Mouse (Mus musculus) hematopoietic stem cell, adult 5-6 weeks (primary cell): ENCODE results near the gene Mob3b. TPM values are rescaled to one million over a fixed set of nuclear protein-coding genes. Genes with fewer than 3 reads are reported as not detected.
A peak's percentile ranks its signal among the peaks of the same experiment; 100 is the strongest.

Experiments used
- ATAC-seq, 2 experiments: fragments of 125-278 bp in 1 of 2; replicated peaks in 1 of 2; 2 replicates each; pipeline ENCODE4 v1.8.0; 2016 to 2017; ENCODE audit warnings: inconsistent platforms in 2 of 2, mild to moderate bottlenecking in 2 of 2, moderate number of reproducible peaks in 2 of 2, low read depth in 1 of 2, moderate TSS enrichment in 1 of 2; ENCODE audit not compliant: low FRiP score in 2 of 2, poor library complexity in 2 of 2, severe bottlenecking in 2 of 2, insufficient read depth in 1 of 2, low TSS enrichment in 1 of 2
- total RNA-seq: library from RNA; stranded (forward); fragments of 172-1452, 232-1000 nt; gene quantifications from 2 replicates; pipeline ENCODE4 v1.2.3, GENCODE M21; 2017

The Mob3b gene
- total RNA-seq, 1 experiment from 2014 or later, result 2.9 TPM

GRCm38 (mm10) chr4:35004473-35004872, 152.8 kb downstream of the Mob3b start:
- peak; percentile 51 to 68; a peak in 2 of 4 replicates for ATAC-seq

- ATAC-seq, result no peak
Observed at GRCm38 (mm10) chr4:35003550-35004326, 153.5 kb downstream of the Mob3b start.

- ATAC-seq, result no peak
Observed at GRCm38 (mm10) chr4:34996616-34997015, 160.7 kb downstream of the Mob3b start.

GRCm38 (mm10) chr4:34993639-34993975, 163.7 kb downstream of the Mob3b start:
- no peak for ATAC-seq

GRCm38 (mm10) chr4:34992866-34993638, 164.2 kb downstream of the Mob3b start:
- ATAC-seq, result no peak

GRCm38 (mm10) chr4:34991891-34992865, 165.1 kb downstream of the Mob3b start:
- no peak for ATAC-seq

- ATAC-seq, result no peak
Observed at GRCm38 (mm10) chr4:34991116-34991515, 166.2 kb downstream of the Mob3b start.

DNA sequence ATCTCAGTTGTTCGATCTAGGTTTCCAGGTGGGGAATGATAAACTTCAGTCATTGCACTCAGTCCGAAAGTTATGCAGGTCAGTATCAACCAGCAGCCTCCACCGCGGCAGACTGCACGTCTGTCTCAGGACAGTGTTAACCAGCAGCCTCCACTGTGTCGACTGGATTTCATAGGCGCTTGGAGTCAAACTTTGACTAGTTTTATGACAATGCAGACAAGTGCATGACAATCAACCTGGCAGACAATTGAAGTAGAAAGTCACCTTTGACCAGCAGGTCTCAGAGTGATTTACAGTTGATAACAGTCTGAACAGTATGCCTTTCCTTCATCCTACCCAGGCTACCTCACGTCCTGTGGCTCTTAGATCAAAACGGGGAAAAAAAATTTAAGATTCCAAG, 166.6 kb downstream of the Mob3b start:
- no peak for ATAC-seq

GRCm38 (mm10) chr4:34987568-34987967, 169.7 kb downstream of the Mob3b start:
- ATAC-seq, result no peak

DNA sequence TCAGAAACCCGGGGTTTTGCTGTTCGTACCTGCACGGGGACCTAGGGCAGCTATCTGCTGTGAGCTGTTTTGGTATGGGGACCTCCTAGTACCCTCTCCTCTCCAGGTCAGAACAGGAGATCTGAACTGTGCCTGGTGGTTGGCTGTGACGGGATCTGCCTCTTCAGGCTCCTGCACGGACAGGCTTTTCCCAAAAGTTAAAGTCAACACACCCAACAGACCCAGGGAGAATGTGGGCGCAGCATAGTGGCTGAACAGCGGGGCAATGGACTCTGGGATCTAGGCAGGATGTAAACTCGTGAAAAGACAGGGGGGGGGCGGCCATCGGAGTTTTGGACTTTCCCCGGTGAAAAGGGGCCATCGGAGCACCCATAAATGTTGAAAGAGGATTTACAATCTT, 170.2 kb downstream of the Mob3b start:
- ATAC-seq, result no peak

GRCm38 (mm10) chr4:34986647-34987046, 170.6 kb downstream of the Mob3b start:
- ATAC-seq, result no peak

GRCm38 (mm10) chr4:34984377-34984776, 172.9 kb downstream of the Mob3b start:
- no peak for ATAC-seq

GRCm38 (mm10) chr4:34983511-34983910, 173.8 kb downstream of the Mob3b start:
- no peak for ATAC-seq

DNA sequence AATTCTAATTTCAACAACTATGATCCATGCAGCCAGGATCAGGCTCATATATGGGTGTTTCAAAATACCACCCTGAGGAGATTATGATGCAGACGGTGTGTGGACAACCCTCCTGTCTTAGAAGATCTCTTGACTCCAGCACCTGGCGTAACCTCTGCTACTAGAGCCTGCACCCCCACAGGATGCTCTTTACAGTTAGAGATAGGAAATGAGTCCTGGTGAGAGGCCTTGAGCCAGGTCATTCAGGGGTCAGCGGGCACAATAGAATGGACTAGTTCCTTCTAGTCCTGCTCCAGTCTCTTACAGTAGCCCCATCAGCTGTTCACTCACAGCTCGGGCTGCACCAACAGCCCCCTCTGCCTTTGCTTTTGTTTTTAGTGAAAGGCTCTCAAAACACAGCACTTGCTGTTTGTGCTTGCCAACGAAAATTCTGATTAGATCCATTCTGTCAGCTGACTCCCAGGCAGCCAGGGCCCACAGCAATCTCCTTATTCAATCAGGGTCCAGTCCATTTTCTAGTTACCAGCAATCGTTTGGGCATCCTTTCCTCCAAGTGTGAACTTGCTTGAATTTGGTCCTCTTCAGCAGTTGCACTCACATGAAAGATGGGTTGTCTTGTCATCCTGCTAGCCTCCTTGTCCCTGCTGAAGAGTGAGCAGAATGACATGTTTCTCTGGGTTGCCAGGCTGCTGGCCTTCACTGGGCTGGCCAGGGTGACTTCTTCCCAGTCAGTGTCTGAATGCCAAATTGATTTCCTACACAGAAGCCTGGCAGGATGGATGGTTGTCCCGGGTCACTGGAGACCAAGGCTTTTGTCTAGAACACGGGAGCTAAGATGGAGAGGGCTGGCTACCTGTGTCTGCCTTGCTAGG, 175.7 kb downstream of the Mob3b start:
- no peak for ATAC-seq

DNA sequence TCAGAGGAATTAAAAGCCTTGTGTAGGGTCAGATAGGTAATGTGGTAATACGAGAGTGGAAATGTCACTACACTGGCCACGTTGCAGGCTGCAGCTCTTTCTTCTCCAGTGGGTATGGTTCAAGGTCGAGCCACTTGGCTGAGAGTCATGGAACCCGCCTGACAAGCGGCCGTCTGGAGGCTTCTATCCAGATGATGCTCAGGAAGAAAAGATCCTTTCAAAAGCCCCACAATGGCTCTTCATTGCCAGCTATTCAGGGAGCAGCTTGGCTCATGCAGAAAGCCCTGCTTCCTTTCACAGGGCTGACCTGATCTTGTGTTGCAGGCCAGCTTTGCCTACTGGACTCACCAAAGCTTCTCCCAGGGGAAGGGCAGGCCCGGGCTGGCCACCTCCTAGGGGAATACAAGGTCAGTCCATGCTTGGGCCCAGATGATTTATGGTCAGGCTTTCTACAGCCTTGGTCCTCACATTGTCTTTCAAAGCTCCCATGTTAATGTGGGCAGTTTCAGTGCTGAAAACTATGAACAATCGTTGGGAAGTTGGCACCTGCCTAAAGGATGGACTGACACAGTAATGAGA, 176.7 kb downstream of the Mob3b start:
- no peak for ATAC-seq

DNA sequence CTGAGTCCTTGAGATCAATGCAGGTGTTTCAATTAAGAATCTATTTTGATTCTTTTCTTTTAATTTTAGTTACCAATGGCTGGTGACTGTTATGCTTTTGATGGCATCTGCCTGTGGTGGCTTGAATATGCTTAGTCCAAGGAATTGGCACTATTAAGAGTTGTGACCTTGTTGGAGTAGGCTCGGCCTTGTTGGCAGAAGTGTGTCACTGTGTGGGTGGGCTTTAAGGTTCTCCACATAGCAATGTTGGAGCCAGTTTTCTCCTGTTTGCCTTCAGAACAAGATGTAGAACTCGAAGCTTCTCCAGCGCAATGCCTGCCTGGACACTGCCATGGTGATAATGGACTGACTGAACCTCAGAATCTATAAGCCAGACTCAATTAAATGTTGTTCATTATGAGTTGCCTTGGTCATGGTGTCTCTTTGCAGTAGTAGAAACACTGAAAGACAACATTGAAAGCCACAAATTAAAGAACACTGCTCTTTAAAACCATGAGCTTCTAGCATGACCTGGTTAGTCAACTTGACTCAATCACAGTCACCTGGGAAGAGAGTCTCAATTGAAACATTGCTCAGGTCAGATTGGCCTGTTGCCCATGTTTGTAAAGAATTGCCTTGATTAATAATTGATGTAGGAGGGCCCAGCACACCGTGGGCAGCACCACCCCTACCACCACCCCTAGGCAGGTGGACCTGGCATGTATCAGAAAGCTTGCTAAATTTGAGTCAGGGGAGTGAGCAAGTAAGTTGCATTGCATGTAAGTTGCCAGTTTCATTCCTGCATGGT, 180.2 kb downstream of the Mob3b start:
- ATAC-seq, result no peak
